Mouse (Mus musculus): ENCODE results near the gene Anxa6.
"Not testable (repeated sequence)": the region's sequence is repeated elsewhere in the genome, so short reads cannot be mapped to it uniquely, and the experiment has no call there.

The Anxa6 gene

DNA sequence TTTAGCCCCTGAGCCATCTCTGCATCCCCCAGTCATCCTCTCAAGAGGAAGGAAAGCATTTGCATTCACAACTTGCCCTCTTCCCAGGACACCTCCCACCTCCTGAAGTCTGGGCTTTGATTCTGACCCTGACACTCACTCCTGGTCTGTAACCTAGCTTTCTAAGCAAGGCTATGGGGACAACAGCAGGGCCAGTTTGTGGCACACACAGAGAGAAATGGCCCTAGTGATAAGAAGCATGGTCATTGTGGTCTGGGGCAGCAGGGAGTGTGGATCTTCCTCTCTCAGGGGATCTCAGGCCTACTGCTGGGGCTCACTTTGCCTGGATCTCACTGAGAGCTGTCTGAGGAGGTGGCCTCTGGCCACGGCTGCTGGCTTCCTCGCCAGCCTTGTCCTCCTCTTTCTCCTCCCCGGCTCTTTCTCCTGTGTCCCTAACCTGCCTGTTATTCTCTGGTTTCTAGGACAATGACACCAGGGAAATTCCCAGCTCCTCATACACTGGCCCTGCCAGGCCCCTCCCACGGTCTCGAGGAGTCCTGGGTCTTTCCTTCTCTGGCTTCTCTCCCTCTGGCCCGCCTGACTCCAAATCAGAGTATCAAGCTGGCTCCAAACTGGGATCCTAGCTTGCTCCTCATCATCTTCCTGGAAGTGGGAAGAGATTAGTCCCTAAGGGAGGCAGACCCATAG lies 71.9 kb downstream of the Anxa6 start:
- no peak for DNase-seq (ENCODE audit: low spot score in 2 of 2)

DNA sequence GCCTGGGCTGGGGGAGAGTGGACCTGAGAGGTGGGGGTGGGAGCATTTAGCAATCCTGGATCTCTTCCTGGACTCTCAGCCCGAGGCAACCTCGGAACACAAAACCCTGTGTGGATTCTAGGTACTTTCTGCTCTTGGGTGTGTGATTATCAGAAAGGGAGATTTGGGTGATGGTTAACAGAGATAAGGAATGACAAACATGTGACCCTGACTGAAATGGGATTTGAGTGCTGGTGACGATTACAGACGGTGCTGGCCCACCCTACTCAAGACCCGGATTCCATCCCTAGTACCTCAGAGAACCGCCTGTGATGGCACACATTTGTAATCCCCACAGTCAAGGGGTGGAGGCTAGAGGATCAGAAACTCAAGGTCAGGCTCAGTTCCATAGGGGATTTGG lies 73.0 kb downstream of the Anxa6 start:
- no peak for DNase-seq (ENCODE audit: low spot score in 2 of 2)

DNA sequence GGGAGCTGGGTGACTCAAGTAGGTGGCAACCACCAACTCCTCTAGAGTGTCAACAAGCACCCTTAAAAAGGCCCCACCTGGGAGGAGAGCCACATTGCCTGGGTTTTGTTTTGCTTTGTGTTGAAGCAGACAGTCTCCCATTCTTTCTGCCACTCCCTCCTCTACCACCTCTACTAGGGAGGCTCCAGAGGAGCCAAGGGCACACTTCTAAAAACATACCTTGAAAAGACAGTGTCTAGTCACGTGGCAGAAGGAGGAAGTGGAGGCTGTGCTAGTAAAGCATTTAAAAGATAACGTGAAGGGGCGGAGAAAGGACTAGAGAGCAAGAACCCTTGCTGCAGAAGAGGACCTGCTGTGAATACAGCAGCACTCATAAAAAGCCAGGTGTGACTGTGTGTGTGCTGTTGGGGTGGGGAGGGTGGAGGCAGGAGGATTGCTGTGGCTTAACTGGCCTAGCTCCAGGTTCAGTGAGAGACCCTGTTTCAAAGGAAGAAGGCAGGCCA lies 74.6 kb downstream of the Anxa6 start:
- DNase-seq (ENCODE audit: low spot score in 2 of 2), result no peak

DNA sequence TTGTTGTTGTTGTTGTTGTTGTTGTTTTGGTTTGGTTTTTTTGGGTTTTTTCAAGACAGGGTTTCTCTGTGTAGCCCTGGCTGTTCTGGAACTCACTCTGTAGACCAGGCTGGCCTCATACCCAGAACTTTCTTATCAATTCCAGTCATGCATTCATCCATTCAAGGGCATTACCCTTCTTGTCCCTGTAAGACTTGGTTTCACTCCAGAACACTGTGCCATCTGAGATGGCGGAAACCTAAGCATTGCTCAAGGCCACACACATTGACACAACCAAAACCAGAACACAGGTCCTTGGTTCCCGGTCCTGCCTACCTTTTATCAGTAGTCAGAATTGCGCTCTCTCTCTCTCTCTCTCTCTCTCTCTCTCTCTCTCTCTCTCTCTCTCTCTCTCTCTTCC lies 75.5 kb downstream of the Anxa6 start:
- DNase-seq (ENCODE audit: low spot score in 2 of 2), result not testable (repeated sequence)

DNA sequence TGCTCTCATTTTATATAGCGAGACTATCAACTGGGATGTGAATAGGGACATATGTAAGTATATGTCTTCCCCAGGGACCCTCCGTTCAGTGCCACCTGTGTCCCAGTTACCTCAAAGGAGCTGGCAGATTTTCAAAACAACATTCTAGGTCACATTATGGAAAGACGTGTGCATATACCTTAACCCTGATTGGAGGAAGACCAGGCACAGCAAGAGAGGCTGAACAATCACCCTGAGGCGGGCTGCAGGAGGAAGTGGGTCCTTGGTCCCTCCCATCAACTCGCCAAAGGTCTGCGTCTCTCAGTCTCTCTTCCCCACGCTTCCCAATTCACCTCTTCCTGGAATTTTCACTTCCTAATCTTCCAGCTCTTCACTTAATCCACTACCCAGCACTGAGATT lies 76.3 kb downstream of the Anxa6 start:
- no peak for DNase-seq (ENCODE audit: low spot score in 2 of 2)

DNA sequence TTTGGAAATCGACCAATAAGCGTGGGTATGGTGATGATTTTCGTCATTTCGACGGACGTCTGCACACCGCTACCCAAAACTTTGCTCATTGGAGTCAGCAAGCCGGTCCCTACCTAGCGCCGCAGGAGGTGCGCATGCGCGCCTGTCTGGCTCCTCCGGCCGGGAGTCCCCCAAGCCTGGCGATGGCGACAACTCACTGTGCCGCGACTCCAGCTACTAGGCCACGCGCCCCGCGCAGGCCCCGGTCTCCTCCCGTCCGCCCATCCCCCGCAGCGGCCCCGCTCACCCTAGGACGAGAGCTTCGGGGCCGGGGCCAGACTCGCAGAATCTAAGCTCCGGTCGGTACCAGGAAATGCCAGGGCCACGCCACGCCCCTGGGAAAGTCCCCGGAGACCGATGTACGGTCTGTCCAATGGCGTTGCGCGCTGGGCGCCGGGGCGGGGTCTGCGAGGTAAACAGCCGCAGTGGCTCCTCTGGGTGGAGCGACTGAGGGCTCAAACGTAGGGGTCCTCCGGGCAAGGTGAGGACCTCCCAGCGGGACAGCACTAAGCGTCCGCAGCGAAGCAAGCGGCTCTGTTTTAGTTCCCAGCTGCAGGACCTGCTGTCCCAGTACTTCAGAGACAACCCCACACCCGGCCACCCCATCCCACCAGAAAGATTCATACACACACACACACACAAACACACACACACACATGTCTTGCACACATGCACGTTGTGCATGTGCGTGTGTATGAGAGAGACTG lies 77.3 kb downstream of the Anxa6 start:
- peak; percentile 93 to 99 for DNase-seq (ENCODE audit: low spot score in 2 of 2)

DNA sequence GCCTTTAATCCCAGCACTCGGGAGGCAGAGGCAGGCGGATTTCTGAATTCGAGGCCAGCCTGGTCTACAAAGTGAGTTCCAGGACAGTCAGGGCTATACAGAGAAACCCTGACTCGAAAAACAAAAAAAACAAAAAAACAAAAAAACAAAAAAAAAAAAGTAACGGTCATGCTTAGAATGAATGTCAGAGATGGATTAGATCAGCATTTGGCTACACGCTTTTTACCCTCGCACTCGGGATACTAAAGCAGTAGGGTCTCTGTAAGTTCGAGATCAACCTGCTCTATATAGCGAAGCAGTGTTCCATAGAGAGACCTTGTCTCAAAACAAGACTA lies 77.9 kb downstream of the Anxa6 start:
- DNase-seq (ENCODE audit: low spot score in 2 of 2), result not testable (repeated sequence)

DNA sequence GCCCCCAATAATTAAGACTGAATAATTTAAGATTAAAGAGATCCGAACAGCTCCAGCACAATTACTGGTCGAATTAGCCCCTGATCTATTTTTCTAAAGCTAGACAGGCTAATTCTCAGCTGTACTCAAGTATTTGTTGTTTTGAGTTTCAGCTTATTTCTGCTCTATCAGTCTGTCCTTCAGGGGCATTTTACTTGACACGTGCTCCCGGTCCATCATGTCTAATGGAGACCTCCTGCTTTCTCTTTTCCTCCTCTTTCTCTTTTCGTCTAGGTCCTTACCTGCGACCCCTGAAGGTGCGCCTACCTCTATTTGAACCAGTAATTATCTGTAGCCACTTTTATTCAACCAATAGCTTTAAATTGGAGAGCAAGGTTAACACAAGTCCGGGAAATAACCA lies 78.5 kb downstream of the Anxa6 start:
- DNase-seq (ENCODE audit: low spot score in 2 of 2), result no peak

DNA sequence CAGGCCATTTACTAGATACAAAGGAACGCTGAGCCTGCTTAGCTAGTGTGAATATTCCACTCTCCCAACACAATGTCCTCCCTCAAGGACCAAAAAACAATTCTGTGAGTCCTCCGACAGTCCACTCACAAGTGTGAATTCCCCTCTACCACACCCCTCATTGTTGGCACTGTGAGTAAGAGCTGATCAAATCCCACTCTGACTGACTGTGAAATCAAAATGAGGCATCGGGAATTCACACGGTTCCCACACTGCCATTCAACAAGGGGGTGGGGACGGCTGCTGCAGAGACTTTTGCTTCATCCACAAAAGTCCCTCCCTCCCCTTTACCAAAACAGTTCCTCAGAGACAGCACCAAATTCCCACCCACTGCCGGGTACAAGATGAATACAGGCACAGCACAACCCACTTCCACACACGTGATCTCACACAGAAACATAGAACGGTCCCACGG lies 79.2 kb downstream of the Anxa6 start:
- peak in 1 of 2 experiments; percentile 25 for DNase-seq (ENCODE audit: low spot score in 2 of 2)

DNA sequence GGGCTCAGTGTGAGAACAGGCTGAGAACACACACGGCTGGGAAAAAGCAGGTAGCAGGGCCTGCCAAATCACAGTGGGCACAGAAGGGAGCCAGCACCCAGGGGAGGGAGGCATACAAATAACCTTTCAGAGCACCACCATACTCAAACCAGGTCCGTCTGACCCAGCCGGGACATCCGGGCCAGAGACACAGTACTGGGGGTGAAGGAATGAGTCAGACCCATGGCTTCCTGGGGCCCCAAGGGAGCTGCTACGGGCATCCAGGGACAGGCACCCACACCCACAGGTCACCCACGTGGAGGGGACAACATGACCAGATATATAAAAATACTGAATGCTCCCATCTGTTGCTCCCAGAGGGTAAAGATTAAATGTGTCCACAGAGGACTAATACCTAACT lies 80.6 kb downstream of the Anxa6 start:
- DNase-seq (ENCODE audit: low spot score in 2 of 2), result no peak

DNA sequence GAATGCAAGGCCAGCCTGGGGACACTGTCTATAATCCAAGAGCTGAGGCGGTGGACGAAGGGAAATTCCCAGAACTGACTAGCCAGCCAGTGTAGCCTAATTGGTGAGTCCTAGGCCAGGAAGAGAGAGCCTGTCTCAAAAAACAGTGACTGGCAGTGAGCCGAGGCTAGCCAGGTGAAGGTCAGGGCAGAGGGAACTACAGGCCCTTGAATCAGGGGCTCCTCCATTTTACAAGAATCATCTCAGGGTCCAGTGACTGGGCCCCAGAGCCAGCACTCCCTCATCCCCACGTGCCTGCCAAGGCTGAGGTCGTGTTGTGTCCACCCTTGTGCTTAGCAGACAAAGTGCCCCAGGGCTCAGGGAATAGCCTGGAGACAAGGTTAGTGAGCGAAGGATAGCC lies 82.6 kb downstream of the Anxa6 start:
- no peak for DNase-seq (ENCODE audit: low spot score in 2 of 2)

DNA sequence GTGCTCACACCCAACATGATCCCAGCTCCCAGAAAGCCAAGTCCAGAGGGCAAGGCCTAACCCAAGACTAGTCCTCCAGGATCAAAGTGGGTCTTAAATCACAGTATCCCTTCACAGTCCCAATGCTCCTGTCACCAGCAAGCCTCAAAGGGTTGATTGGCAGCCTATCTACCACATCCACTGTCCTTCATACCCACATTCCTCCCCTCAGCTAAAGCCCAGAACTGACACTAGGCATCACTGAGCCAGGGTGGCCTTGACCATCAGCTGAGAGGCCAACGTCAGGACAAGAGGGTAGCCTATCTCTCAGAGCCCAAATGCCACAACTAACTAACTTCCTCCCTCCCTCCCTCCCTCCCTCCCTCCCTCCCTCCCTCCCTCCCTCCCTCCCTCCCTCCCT lies 83.5 kb downstream of the Anxa6 start:
- DNase-seq (ENCODE audit: low spot score in 2 of 2), result no peak

DNA sequence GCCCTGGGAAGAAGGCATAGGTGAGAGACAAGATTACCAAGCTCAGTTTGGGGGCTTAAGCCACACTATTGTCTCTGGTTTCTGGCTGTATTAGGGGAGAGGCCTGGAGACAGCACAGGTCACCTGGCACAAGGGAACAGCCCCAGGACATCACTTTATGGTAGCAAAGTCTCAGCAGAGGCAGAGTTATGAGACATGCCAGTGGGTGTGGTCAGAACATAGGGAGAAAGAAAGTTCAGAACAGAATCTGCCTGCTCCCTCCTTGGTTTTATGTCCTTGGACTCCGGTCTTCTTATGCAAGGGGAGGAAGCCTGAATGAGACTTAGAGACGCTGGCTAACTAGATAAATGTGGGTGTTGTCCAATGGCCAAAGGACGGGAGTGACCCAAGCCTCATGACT lies 88.5 kb downstream of the Anxa6 start:
- DNase-seq (ENCODE audit: low spot score in 2 of 2), result no peak

DNA sequence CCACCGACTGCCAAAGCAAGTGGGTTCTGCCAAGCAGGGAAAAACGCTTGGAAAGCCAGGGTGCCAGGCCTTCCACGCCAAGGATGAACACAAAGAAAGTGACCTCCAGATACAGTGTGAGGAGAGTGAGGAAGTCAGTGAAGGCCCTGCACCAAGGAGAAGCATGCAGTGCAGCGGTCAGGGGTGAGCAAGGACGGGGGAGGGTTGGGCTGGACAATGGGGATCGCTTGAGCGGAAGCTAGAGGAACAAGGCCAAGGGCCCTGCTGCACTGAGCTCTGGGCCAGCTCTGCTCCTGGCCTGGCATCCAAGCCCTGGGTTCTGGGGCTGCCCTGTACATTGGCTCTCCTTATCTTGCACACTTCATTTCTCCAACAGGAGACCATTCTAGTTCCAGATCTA lies 93.2 kb downstream of the Anxa6 start:
- DNase-seq (ENCODE audit: low spot score in 2 of 2), result no peak

DNA sequence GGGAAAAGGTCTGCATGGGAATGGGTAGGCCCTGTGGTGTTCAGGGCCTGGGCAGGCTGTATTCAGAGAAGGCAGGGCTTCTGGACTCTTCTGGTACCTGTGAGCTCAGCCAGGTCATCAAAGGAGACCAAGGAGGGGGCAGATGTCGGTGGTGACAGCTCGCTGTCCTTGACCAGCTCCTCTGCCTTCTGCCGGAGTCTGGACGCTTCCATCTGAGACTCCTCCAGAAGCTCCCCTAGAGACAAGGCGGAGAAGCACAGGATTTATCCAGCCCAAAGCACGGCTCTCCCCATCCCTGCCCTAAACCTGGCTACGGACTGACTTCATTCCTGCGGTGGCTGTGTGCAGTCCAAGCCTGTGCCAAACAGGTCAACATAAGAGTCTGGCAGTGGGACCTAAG lies 93.7 kb downstream of the Anxa6 start:
- DNase-seq (ENCODE audit: low spot score in 2 of 2), result no peak

DNA sequence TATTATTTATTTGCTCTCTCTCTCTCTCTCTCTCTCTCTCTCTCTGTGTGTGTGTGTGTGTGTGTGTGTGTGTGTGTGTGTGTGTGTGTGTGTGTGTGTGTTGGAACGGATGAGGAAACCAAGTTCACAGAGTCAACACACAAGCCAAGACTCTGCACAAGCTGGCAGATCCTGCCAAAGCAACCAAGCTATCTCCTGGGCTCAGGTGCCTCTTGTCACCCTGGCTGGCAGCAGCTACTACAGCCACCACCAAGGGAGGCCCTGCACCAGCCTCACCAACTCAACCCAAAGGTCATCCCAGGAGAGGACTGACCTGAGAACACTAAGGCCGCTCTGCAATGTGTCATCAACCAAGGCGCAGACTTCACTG lies 96.5 kb downstream of the Anxa6 start:
- DNase-seq (ENCODE audit: low spot score in 2 of 2), result no peak

DNA sequence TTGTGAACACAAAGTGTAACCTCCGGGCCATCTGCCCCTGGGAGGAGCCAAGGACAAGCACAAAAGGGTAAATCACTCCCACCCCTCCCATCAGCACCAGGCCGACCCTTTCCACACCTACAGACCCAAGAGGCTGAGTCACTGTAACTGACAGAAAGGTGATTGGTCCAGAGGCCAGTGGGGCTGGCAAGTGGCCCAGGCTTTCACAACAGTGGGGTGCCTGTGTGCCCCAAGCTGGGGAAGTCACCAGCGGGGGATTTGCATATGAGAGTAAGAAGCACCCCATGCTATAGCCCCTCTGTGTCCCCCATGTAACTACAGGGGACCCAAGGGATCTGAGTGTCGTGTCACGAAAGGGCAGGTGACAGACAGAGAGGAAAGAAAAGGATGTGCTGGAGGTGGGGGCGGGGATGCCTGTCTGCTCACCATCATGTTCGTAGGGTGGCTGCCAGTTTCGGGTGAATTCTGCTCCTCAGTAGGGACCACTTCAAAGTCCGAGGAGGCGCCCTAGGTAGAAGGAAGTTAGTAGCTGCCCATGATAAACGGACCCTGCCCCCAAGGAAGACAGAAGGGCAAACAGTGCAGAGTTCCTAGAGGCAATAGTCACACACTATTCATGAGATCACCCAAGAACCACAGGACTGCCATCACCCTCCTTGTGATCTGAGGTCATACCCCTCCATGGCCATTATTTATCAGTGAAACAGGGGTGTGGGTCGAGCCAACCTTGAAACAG lies 97.0 kb downstream of the Anxa6 start:
- no peak for DNase-seq (ENCODE audit: low spot score in 2 of 2)

DNA sequence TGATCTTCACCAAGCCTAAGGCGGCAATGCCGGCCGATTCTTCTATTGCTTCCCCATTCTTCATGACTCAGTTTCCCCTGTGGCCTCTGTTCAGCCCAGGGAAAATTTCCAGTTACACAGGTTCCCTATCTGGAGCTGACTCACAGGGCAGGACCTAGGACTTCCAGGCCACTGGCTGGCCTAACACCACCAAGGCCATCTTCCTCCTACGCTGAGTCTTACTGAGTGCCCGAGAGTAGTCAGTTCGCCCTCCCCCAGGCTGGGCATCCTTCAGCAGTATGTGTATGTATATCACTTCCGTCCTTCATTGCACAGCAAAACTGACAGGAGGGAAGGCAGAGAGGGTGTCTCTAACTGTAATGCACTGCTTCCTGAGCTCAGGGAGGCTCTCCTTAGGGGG lies 99.0 kb downstream of the Anxa6 start:
- DNase-seq (ENCODE audit: low spot score in 2 of 2), result no peak

DNA sequence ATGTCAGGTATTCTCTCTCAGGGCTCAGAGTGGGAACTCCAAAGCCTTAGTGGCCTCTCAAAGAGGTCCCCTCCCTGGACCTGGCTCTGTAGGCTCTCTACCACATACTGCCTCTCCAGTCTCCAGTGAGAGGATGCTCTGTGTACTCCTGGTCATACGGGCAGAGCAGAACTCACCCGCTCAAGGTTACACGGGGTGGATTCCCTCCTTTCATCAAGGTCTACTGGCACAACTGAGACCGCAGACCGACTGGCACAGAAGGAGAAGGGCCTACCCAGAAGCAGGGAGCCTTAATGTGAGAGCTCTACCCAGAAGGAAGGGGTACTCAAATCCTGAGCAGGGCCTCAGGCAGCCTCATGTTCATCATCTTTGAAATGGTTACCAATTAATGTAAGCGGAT lies 100.7 kb downstream of the Anxa6 start:
- no peak for DNase-seq (ENCODE audit: low spot score in 2 of 2)

DNA sequence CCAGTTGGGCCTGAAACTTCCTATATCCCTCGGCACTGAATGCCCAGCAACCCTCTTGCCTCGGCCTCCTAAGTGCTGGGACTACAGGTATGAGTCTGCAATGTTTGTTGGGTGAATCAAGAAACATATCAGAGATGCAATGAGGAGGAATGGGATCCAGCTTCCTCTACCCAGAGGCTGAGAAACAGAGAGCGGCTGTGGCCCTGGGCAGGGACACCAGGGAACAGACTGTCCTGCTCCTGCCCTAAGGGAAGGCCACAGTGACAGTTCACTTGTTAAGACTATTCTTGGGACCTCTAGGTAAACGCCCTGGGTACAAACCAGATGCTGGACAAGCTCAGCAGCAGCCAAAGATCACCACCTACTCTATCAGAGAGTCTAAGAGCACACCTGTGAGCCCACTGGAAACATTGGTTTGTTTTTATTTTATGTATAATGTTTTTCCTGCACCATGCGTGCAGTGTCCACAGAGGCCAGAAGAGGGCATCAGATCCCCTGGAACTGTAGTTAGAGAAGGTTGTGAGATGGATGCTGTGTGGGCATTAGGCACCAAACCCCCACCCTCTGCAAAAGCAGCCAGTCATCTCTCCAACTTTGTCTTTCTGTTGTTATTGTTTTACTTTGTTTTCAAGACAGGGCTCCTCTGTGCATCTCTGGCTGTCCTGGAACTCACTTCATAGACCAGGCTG lies 101.7 kb downstream of the Anxa6 start:
- peak in 1 of 2 experiments; percentile 48 for DNase-seq (ENCODE audit: low spot score in 2 of 2)

DNA sequence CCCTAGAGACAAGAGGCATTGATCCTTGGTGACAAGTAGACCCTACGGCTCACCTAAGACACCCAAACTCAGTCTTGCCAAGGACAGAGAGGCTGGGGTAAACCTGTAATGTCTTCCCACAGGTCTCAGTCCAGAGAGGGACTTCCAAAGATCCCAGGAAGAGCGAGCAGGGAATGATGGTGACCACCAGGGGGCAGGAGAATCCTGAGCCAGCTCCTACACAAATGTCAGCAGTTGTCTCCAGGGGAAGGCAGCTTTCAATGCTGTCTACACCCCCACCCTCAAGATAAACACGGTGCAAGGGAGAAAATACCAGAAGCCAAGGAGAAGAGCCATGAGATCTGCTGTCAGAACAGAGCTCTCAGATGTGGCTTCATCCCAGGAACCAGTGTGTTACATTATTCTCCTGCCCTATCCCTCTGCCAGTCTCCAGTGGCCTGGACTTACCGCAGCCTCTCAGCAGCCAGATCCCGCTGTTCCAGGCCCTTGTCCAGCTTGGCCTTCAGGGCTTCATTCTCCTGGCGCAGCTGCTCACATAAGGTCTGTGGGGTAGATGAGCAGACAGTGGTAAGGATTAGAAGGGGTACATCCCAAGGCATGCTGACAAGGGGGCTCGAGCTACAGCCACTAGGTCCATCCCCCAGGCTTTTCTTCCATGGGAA lies 102.8 kb downstream of the Anxa6 start:
- DNase-seq (ENCODE audit: low spot score in 2 of 2), result peak in 1 of 2 experiments; percentile 47

DNA sequence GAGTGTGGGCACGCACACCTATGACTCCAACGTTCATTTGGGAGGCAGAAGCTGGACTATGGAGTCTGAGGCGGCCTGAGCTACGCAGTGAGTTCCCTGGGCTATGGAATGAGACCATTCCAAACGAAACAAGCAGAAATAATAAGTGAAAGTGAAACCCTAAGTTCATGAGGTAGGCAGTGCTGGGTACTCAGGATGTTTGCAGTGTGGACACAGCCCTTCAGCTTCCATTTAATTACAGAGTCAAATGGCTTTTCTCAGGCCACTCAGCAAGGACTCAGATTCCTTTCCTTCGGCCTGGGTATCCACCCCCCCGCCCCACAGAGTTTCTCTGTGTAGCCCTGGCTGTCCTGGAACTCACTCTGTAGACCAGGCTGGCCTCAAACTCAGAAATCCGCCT lies 103.5 kb downstream of the Anxa6 start:
- no peak for DNase-seq (ENCODE audit: low spot score in 2 of 2)

Measured in left cerebral cortex, adult 9 months (tissue).